Mouse (Mus musculus) heart, embryonic 14.5 days (tissue): ENCODE data around the gene Gabarap. TPM values are rescaled to one million over a fixed set of nuclear protein-coding genes. Genes with fewer than 3 reads are reported as not detected.

ENCODE experiments used
- ATAC-seq: fragments of 200-750 bp; cut with Nextera tagmentation; 2 replicates; pipeline ENCODE4 v1.8.0; 2017; ENCODE audit warnings: low read depth, moderate TSS enrichment; ENCODE audit not compliant: insufficient number of reproducible peaks, insufficient read depth, low FRiP score
- H3K27ac ChIP-seq, 2 experiments: fragments of 200-500 bp in 1 of 2; fragments of 300-500 bp in 1 of 2; sonication (generic) in 1 of 2; replicated peaks in 1 of 2; 2 replicates each; pipeline ENCODE4 v1.5.1; 2012 to 2014; ENCODE audit warnings: low read depth in 2 of 2, low read length in 2 of 2, control low read depth in 1 of 2, mild to moderate bottlenecking in 1 of 2, mixed read lengths in 1 of 2; ENCODE audit not compliant: control insufficient read depth in 1 of 2, insufficient read depth in 1 of 2
- H3K27me3 ChIP-seq: fragments of 300-500 bp; sonication (generic); 2 replicates; pipeline ENCODE4 v1.6.1; 2014; ENCODE audit warnings: mild to moderate bottlenecking, low read length, control low read depth; ENCODE audit not compliant: control insufficient read depth, insufficient read depth
- H3K36me3 ChIP-seq: fragments of 300-500 bp; sonication (generic); 2 replicates; pipeline ENCODE4 v1.6.1; 2014; ENCODE audit warnings: mild to moderate bottlenecking, control low read depth, low read length, mixed read lengths; ENCODE audit not compliant: control insufficient read depth, insufficient read depth
- H3K4me1 ChIP-seq, 2 experiments: fragments of 200-500 bp in 1 of 2; fragments of 300-500 bp in 1 of 2; sonication (generic) in 1 of 2; 2 replicates each; pipeline ENCODE4 v1.6.1; 2012 to 2014; ENCODE audit warnings: low read length in 2 of 2, control low read depth in 1 of 2, mixed read lengths in 1 of 2; ENCODE audit not compliant: control insufficient read depth in 2 of 2, insufficient read depth in 2 of 2
- H3K4me2 ChIP-seq: fragments of 300-500 bp; sonication (generic); 2 replicates; pipeline ENCODE4 v1.6.1; 2014; ENCODE audit warnings: mild to moderate bottlenecking, low read length
- H3K4me3 ChIP-seq, 2 experiments: fragments of 200-500 bp in 1 of 2; fragments of 300-500 bp in 1 of 2; sonication (generic) in 1 of 2; 2 replicates each; pipeline ENCODE4 v1.5.1; 2012 to 2014; ENCODE audit warnings: low read length in 2 of 2, mild to moderate bottlenecking in 2 of 2, control low read depth in 1 of 2, low read depth in 1 of 2, moderate library complexity in 1 of 2; ENCODE audit not compliant: control insufficient read depth in 1 of 2, insufficient read depth in 1 of 2
- H3K9ac ChIP-seq: fragments of 300-500 bp; sonication (generic); 2 replicates; pipeline ENCODE4 v1.6.1; 2014; ENCODE audit warnings: mild to moderate bottlenecking, low read length
- H3K9me3 ChIP-seq: fragments of 300-500 bp; sonication (generic); 2 replicates; pipeline ENCODE4 v1.6.1; 2016; ENCODE audit warnings: low read length, control low read depth; ENCODE audit not compliant: control insufficient read depth
- WGBS: fragments of 180-500 bp; shearing (Covaris S2); extraction: QIAGEN DNeasy Blood & Tissue Kit; methylation state at CpG from one replicate; pipeline ENCODE4 v1.1.7; 2014; 5-methylcytosine and 5-hydroxymethylcytosine counted together
- polyA plus RNA-seq: library from polyadenylated mRNA; unstranded; fragments of >200 nt; fragmentation: Nextera tagmentation; extraction: Ambion mirVana; gene quantifications from 2 replicates; pipeline ENCODE4 v1.2.1, GENCODE M21; 2014

Gene Gabarap
- polyA plus RNA-seq, 1 experiment from 2014 or later = 540 TPM

DNA sequence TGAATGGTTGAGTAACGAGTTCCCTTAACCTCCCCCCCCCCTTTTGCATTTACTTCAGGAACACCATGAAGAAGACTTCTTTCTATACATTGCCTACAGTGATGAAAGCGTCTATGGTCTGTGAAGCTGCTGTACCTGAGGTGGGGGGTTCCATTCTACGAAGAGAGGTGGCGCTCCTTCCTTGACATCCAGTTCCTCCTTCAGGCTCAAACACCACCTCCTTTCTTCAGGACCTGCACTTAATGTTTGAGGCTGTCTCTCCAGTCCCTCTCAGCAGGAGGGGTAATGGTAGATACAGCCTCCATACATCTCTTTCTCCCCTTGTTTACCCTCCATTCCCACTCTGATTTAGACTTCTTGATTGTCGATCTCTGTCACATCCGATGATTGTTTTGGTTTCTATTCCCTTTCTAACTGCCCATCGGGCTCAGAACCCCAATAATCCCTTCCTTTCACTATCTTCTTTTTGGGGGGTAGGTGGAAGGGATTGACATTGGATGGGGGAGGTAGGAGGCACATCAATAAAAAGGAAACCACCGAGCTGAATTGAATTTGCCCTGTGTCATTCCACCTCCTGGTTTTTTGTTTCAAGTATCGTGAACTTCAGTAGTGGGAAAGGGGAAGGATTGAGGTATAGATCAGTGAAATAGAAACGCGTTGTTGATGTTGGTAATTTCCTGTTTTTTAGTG is 3.6 kb downstream of the Gabarap start:
- H3K9ac ChIP-seq = no peak overlapping the region; the same call in 1 of the 2 replicates
- no peaks in the 10 kb centered on the region for H3K27me3 ChIP-seq
- H3K4me2 ChIP-seq = peak overlapping the region; percentile 36; the same call in 1 of the 2 replicates
- 85% methylated on average over 11 of the region's 11 CpGs for WGBS
- H3K4me3 ChIP-seq = no peak overlapping the region
- ATAC-seq = no peak
- peaks cover 4 to 20% of the 10 kb centered on the region in 2 experiments for H3K4me1 ChIP-seq
- no peak overlapping the region for H3K27ac ChIP-seq
- H3K9me3 ChIP-seq = no peaks in the 10 kb centered on the region
- peaks cover 51% of the 10 kb centered on the region for H3K36me3 ChIP-seq

DNA sequence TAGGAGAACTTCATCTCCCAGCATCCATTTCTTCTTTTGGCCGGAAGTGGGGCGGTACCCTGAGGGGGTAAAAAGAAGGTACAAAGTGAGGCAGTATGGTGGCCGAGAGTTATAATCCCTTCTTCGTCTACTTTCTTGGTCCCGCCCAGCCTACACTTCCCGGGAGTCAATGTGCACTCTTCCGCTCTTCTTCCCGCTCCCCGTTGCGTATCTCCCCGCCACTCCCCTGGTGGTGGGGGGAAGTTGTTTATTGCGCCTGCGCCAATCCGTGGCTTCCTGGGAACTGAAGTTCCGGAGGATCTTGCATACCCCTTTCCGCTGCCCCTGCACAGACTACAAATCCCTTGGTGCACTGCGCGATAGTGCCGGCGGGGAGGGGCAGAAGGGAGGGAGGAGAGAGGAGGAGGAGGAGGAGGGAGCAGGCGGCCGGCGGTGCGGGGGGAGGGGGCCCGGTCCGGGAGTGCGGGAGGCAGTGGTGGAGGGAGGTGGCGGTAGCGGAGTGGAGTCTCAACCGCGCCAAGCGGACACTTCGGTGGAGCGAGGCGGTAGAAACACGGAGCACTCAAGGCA is 4.5 kb downstream of the Gabarap start, which contains the start of gene Phf23:
TSS of gene Phf23 (plus strand) at position 387 of the 570 bp plus-strand sequence.
- Histone ChIP-seq H3K9ac (peak within 1 kb of the TSS; percentile 97), H3K4me2 (peak within 1 kb of the TSS; percentile 64), H3K9me3 (no peaks in the 10 kb centered on the region), H3K27ac (peak within 1 kb of the TSS; percentile 90 to 99), H3K4me1 (peaks cover 8 to 22% of the 10 kb centered on the region in 2 experiments), H3K27me3 (no peaks in the 10 kb centered on the region), H3K36me3 (peaks cover 48% of the 10 kb centered on the region), H3K4me3 (peak within 1 kb of the TSS; percentile 86 to 90)
- under 1% methylated on average over 36 of the region's 36 CpGs for WGBS
- ATAC-seq = peak; percentile 77

DNA sequence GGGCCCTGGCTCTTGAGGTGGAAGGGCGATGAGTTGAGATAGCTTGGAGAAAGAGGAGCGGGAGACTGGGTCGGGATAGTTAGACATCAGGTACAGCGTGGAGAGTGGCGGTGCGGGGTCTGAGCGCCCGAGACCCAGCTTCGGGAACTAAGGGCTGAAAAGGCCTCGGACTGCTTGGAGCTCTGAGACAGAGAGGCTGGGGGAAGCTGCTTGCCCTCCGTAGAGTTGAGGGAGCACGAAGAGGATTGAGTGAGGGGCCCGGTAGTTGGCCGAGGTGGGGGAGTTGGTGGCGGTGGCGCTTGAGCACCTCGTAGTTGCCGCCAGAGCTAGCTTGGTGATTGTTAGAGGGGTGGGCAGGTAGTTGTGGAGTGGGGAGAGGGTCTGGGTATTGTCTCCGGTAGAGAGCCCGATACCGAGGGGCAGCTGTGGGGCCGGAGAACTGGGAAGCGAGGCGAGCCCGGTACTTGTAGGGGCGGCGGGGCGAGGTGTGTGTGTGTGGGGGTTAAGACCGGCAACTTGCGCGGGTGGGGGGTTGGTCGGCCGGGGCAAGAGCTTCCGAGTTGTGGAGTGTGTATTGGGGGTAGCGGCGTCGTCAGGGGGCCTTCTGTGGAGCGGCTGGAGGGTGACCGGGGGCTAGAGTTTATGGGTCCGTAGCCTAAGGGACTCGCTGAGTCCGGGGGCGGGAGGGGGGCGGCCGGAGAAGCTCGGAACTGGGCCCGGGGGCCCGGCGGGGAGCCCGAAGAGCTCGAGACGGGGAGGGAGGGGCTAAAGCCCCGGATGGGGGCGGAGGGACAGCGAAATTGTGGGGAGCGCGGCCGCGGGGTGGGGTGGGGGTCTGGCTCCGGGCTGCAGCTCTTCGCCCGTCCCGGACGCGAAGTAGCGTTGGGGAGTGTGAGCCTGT is 5.5 kb downstream of the Gabarap start:
- WGBS = under 1% methylated on average over 55 of the region's 66 CpGs
- peak; percentile 1; the same call in 1 of the 2 replicates for ATAC-seq
- peaks cover 48% of the 10 kb centered on the region for H3K36me3 ChIP-seq
- peak overlapping the region; percentile 90 to 99 for H3K27ac ChIP-seq
- H3K4me3 ChIP-seq = peak overlapping the region; percentile 86 to 90
- H3K9me3 ChIP-seq = no peaks in the 10 kb centered on the region
- H3K9ac ChIP-seq = peak overlapping the region; percentile 97
- H3K4me2 ChIP-seq = peak overlapping the region; percentile 64
- no peaks in the 10 kb centered on the region for H3K27me3 ChIP-seq
- peaks cover 8 to 27% of the 10 kb centered on the region in 2 experiments for H3K4me1 ChIP-seq

DNA sequence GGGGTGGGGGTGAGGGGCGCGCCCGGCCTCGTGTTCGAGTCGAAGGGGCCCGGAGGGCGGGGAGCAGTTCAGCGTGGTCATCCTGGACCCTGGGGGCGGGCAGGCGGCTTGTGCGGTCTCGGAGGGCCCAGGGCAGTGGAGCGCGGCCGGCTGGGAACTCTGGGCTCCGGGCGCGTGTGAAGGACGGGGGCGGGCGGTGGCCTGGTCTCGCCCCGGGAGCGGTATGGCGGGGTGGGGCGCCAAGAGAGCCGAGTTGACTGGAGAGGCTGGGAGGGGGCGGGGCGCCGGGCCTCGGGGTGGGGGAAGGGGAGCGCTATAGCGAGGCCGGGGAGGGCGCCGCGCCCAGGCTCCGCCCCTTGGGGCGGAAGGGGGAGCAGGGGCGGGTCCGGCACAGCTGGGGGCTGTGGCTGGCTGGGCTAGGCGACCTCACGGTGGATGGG is 6.1 kb downstream of the Gabarap start:
- H3K4me1 ChIP-seq = peaks cover 11 to 32% of the 10 kb centered on the region in 2 experiments

DNA sequence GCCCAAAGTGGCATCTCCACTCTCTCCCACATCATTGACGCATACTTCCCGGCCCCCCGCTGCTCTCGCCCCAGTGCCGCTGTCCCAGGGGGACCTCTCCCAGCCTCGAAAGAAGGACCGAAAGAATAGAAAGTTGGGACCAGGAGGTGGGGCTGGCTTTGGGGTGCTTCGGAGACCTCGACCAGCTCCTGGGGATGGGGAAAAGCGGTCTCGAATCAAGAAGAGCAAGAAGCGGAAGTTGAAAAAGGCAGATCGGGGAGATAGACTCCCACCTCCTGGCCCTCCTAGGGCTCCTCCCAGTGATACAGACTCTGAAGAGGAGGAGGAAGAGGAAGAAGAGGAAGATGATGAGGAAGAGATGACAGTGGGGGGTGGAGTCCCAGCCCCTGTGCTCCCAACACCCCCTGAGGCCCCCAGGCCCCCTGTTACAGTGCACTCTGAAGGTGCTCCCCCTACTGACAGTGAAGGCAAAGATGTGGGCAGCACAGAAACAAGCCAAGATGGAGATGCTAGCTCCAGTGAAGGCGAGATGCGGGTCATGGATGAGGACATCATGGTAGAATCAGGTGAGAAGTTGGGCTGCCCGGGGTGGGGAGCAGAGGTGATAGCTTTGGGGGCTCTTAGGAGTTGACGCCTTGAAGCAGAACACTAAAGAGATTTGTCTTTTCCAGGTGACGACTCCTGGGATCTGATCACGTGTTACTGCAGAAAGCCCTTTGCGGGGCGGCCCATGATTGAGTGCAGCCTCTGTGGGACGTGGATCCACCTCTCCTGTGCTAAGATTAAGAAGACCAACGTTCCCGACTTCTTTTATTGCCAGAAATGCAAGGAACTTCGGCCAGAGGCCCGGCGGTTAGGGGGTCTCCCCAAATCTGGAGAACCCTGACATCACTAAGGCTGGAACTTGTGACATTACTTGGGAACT is 7.9 kb downstream of the Gabarap start:
- Histone ChIP-seq H3K4me2 (no peak overlapping the region), H3K27ac (no peak overlapping the region), H3K4me3 (peak overlapping the region in 1 of 2 experiments; percentile 6; a peak in 1 of 4 replicates), H3K9ac (no peak overlapping the region), H3K36me3 (peaks cover 36% of the 10 kb centered on the region), H3K4me1 (peaks cover 11 to 27% of the 10 kb centered on the region in 2 experiments), H3K27me3 (no peaks in the 10 kb centered on the region), H3K9me3 (no peaks in the 10 kb centered on the region)
- ATAC-seq = no peak
- WGBS = 90% methylated on average over 27 of the region's 27 CpGs

More for the DNA sequence above, 6.1 kb downstream of the Gabarap start:
- Histone ChIP-seq H3K4me3 (peak overlapping the region; percentile 86 to 90), H3K27ac (peak overlapping the region; percentile 85 to 99), H3K9ac (peak overlapping the region; percentile 97), H3K36me3 (peaks cover 48% of the 10 kb centered on the region), H3K9me3 (no peaks in the 10 kb centered on the region), H3K27me3 (no peaks in the 10 kb centered on the region), H3K4me2 (peak overlapping the region; percentile 64)
- WGBS = under 1% methylated on average over 39 of the region's 44 CpGs
- peak; percentile 51 for ATAC-seq

DNA sequence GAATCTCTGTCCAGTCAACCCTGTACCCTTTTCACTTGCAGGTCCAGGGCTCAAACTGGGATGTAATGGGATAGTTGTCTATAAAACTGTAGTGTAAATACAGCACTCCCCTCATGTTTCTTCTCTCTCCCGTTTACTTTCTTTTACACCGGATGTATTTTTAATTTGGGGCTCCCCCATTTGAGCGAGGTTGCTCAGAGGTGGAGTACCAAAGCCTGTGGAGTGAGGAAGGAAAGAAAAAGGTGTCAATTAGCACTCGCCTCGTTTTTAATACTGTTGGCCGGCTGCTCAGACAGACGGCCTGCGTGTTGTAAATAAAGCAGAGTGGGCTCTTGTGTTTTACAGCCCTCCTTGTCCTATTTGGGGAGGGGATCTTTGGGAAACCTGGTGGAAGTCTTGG is 8.7 kb downstream of the Gabarap start:
- Histone ChIP-seq H3K4me3 (no peak overlapping the region), H3K9me3 (no peaks in the 10 kb centered on the region), H3K27me3 (no peaks in the 10 kb centered on the region), H3K4me1 (peaks cover 11 to 27% of the 10 kb centered on the region in 2 experiments), H3K4me2 (0 out of 2 replicates have a peak overlapping the region, but pooled peaks have one; percentile 29), H3K36me3 (peaks cover 33% of the 10 kb centered on the region), H3K9ac (no peak overlapping the region), H3K27ac (peak overlapping the region; percentile 49 to 94; a peak in 3 of 4 replicates)
- no peak for ATAC-seq
- 85% methylated on average over 8 of the region's 8 CpGs for WGBS
